Mouse (Mus musculus): Measurements from ENCODE around the gene Csf2rb2. TPM values are rescaled to one million over a fixed set of nuclear protein-coding genes. Genes with fewer than 3 reads are reported as not detected.
"Not testable (repeated sequence)": the region's sequence is repeated elsewhere in the genome, so short reads cannot be mapped to it uniquely, and the experiment has no call there.

Csf2rb2 gene
- polyA plus RNA-seq, 1 experiment from 2014 or later = 0.10 TPM

- H3K4me1 ChIP-seq (replicated peaks); H3K4me3 ChIP-seq (replicated peaks); ATAC-seq (ENCODE audit: insufficient number of reproducible peaks, insufficient read depth, low FRiP score, low TSS enrichment, low read depth); H3K4me2 ChIP-seq; H3K27ac ChIP-seq; H3K9ac ChIP-seq (replicated peaks); H3K27me3 ChIP-seq; H3K36me3 ChIP-seq; H3K9me3 ChIP-seq: not testable (repeated sequence)
- whole genome bisulfite sequencing = 84% methylated on average over 6 of the region's 6 CpGs
Observed at GRCm38 (mm10) chr15:78329972-78330371, 24.5 kb upstream of the Csf2rb2 start.

GRCm38 (mm10) chr15:78328520-78329097 is 23.1 kb upstream of the Csf2rb2 start:
- ATAC-seq (ENCODE audit: insufficient number of reproducible peaks, insufficient read depth, low FRiP score, low TSS enrichment, low read depth) = no peak
- Histone ChIP-seq H3K4me2 (no peak overlapping the region), H3K4me1 (replicated peaks) (no peaks in the 10 kb centered on the region; the same call in 1 of the 2 replicates), H3K27me3 (no peaks in the 10 kb centered on the region), H3K36me3 (no peaks in the 10 kb centered on the region), H3K27ac (no peak overlapping the region), H3K9ac (replicated peaks) (no peak overlapping the region), H3K9me3 (no peaks in the 10 kb centered on the region), H3K4me3 (replicated peaks) (no peak overlapping the region)
- 91% methylated on average over 3 of the region's 3 CpGs for WGBS

DNA sequence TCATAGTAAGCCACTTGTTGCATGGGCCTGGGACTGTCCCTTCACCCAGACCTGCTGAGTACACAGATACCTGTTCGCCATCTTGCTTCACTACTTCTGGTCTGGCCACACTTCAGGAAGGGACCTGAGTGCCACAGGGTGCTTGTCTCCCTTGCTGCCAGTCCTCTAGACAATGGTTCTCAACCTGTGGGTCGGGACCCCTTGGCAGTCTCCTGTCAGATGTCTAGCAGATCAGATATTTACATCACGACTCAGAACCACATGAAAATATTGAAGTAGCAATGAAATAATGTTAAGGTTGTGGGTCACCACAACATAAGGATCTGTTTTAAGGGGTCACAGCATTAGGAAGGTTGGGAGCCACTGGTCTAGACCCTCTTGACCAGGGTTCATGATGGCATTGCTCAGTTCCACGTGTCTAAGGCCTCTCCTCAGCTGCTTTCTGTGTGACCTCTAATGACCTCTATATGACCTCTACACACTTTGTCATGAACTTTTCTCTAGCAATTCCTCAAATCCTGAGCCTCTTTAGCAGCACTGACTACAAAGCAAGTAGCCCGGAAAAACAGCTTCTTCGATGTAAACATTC is 22.3 kb upstream of the Csf2rb2 start:
- H3K27ac ChIP-seq; H3K36me3 ChIP-seq; H3K4me1 ChIP-seq (replicated peaks); H3K4me2 ChIP-seq; H3K4me3 ChIP-seq (replicated peaks); ATAC-seq (ENCODE audit: insufficient number of reproducible peaks, insufficient read depth, low FRiP score, low TSS enrichment, low read depth); H3K9ac ChIP-seq (replicated peaks); H3K9me3 ChIP-seq; H3K27me3 ChIP-seq: not testable (repeated sequence)
- WGBS = 78% methylated on average over 6 of the region's 6 CpGs

DNA sequence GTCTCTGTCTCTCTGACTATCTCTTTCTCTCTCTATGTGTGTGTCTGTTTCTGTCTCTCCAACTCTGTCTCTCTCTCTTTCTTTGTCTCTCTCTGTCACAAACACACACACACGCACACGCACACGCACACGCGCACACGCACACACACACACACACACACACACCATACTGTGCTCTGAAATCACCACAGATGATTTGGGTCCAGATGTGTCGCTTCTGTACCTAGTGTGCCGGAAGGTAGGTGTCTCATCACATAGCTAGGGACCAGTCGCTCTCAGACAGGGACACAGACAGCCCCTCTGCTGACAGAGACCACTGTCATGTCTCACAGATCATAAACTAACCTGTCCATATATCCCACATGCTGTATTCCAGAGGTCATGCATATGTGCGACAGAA is 21.2 kb upstream of the Csf2rb2 start:
- H3K36me3 ChIP-seq = no peaks in the 10 kb centered on the region
- no peak overlapping the region for H3K4me2 ChIP-seq
- no peak overlapping the region for H3K27ac ChIP-seq
- H3K9me3 ChIP-seq = no peaks in the 10 kb centered on the region
- no peak for ATAC-seq (ENCODE audit: insufficient number of reproducible peaks, insufficient read depth, low FRiP score, low TSS enrichment, low read depth)
- H3K9ac ChIP-seq (replicated peaks) = no peak overlapping the region
- no peak overlapping the region for H3K4me3 ChIP-seq (replicated peaks)
- WGBS = 84% methylated on average over 10 of the region's 10 CpGs
- H3K27me3 ChIP-seq = no peaks in the 10 kb centered on the region
- H3K4me1 ChIP-seq (replicated peaks) = no peaks in the 10 kb centered on the region

- Histone ChIP-seq H3K4me2 (no peak within 1 kb of the TSS), H3K36me3 (no peaks in the 10 kb centered on the region), H3K4me3 (replicated peaks) (no peak within 1 kb of the TSS), H3K27ac (no peak within 1 kb of the TSS), H3K9ac (replicated peaks) (no peak within 1 kb of the TSS), H3K9me3 (no peaks in the 10 kb centered on the region), H3K27me3 (no peaks in the 10 kb centered on the region), H3K4me1 (replicated peaks) (no peaks in the 10 kb centered on the region)
- no peak for ATAC-seq (ENCODE audit: insufficient number of reproducible peaks, insufficient read depth, low FRiP score, low TSS enrichment, low read depth)
- 76% methylated on average over 11 of the region's 11 CpGs for WGBS
Observed at GRCm38 (mm10) chr15:78325671-78326339, 20.3 kb upstream of the Csf2rb2 start, which contains the start of gene Csf2rb. Gene Csf2rb (plus strand): TSS chr15:78325752.

DNA sequence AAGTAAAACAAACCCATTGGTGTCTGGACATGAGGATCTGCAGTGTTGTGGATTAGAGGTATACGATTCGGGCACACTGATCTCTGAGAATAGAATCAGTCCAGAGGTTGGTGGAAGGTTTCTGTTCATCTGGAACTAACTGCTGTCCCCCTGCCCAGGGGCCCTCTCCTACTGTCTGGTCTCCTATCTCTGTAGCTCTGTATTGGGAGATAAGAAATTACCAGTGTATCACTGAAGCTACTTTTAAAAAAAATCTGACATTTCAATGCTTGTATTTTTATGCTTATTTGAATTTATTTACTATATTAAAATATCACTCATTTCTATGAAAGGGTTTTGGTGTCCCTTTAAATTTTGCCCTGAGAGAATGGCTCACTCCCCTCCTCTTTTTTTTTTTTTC is 18.8 kb upstream of the Csf2rb2 start:
- no peak for ATAC-seq (ENCODE audit: insufficient number of reproducible peaks, insufficient read depth, low FRiP score, low TSS enrichment, low read depth)
- H3K4me2 ChIP-seq = no peak overlapping the region
- no peaks in the 10 kb centered on the region for H3K27me3 ChIP-seq
- 93% methylated on average over 2 of the region's 2 CpGs for WGBS
- H3K9me3 ChIP-seq = no peaks in the 10 kb centered on the region
- no peak overlapping the region for H3K4me3 ChIP-seq (replicated peaks)
- no peaks in the 10 kb centered on the region for H3K4me1 ChIP-seq (replicated peaks)
- H3K9ac ChIP-seq (replicated peaks) = no peak overlapping the region
- no peaks in the 10 kb centered on the region for H3K36me3 ChIP-seq
- H3K27ac ChIP-seq = no peak overlapping the region

- H3K4me3 ChIP-seq (replicated peaks) = no peak overlapping the region
- H3K36me3 ChIP-seq = no peaks in the 10 kb centered on the region
- H3K27me3 ChIP-seq = no peaks in the 10 kb centered on the region
- H3K9ac ChIP-seq (replicated peaks) = no peak overlapping the region
- 50% methylated on average over 1 of the region's 1 CpGs for WGBS
- ATAC-seq (ENCODE audit: insufficient number of reproducible peaks, insufficient read depth, low FRiP score, low TSS enrichment, low read depth) = no peak
- H3K9me3 ChIP-seq = no peaks in the 10 kb centered on the region
- H3K4me2 ChIP-seq = no peak overlapping the region
- H3K27ac ChIP-seq = no peak overlapping the region
- no peaks in the 10 kb centered on the region for H3K4me1 ChIP-seq (replicated peaks)
Observed at GRCm38 (mm10) chr15:78323366-78323765, 17.8 kb upstream of the Csf2rb2 start.

DNA sequence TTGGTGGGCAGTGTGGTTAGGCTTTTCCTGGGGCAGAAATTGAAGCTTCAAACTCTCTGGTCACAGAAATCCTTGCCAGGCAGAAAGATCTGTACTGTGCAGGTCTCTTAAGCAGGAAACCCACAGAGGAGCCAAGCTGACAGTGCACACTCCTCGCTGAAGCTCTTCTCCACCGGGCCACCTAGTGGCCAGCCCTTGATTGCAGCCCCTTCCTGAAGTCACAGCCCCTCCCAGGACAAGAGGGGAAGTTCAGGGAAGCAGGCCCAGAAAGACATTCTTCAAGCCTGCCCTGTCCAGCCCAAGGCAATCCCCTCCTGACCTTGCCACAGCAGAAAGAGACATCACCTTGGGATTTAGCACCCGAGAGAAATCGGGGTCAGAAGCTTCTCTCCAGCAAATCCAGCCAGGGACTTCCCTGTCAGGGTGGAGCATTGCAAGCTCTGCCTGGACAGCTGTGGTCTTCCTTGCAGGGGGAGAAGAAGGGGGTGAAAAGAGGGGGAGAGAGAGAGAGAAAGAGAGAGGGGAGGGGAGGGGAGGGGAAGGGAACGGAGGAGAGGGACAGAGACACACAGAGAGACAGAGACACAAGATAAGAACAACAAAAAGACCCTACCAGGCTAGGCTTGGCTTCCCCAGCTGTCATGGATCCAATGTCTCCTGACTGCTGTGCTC is 15.4 kb upstream of the Csf2rb2 start:
- Histone ChIP-seq H3K4me1 (replicated peaks) (no peaks in the 10 kb centered on the region), H3K36me3 (no peaks in the 10 kb centered on the region), H3K9ac (replicated peaks) (no peak overlapping the region), H3K4me2 (no peak overlapping the region), H3K4me3 (replicated peaks) (no peak overlapping the region), H3K27me3 (no peaks in the 10 kb centered on the region), H3K27ac (no peak overlapping the region), H3K9me3 (no peaks in the 10 kb centered on the region)
- peak; percentile 56; the same call in 1 of the 2 replicates for ATAC-seq (ENCODE audit: insufficient number of reproducible peaks, insufficient read depth, low FRiP score, low TSS enrichment, low read depth)
- 24% methylated on average over 5 of the region's 5 CpGs for WGBS

DNA sequence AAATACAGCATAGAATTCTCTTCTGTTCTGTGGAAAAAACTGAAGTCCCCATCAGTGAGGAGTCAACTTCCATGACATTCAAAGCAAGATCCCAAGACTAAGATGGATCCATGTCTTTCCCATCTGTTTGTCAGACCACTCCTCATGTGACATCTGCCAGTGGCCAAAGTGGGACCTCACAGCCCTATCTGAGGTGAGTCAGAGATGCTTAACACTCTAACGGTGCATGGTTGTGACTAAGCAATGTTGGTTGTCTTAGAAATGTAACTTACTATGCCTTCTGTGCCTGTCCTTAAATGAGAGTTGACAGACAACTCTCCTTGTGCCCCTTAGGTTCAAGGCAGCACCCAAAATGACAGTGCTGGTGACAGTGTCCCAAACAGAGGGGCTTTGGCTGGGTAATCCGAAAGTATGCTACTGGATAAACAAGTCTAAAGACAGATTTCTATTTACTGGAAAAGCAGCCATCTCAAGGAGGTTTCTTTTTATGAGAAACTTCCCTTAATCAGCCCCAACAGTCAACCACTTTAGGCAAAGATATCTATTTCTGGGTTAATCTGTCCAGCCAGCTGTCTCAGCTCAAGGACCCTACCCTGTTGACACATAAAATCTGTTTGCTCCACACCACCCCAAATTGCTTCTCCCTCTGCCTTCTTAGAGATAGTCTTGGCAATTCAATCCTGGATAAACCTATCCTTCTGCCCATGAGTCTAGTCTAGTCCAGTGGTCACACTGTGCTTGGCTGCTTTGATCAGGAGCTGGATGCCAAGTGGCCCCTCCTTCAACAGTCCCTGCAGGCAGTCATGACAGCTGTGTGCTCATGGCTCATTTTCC is 13.0 kb upstream of the Csf2rb2 start:
- not testable (repeated sequence) for H3K4me2 ChIP-seq; H3K27me3 ChIP-seq; H3K9ac ChIP-seq (replicated peaks); H3K4me1 ChIP-seq (replicated peaks); H3K4me3 ChIP-seq (replicated peaks); H3K36me3 ChIP-seq; ATAC-seq (ENCODE audit: insufficient number of reproducible peaks, insufficient read depth, low FRiP score, low TSS enrichment, low read depth); H3K9me3 ChIP-seq; H3K27ac ChIP-seq
- 70% methylated on average over 2 of the region's 2 CpGs for WGBS

- not testable (repeated sequence) for ATAC-seq (ENCODE audit: insufficient number of reproducible peaks, insufficient read depth, low FRiP score, low TSS enrichment, low read depth); H3K36me3 ChIP-seq
- WGBS = 82% methylated on average over 5 of the region's 5 CpGs
Observed at GRCm38 (mm10) chr15:78313659-78314058, 8.1 kb upstream of the Csf2rb2 start.

More at GRCm38 (mm10) chr15:78313659-78314058, 8.1 kb upstream of the Csf2rb2 start:
- not testable (repeated sequence) for H3K27ac ChIP-seq; H3K4me3 ChIP-seq (replicated peaks); H3K9ac ChIP-seq (replicated peaks); H3K27me3 ChIP-seq; H3K4me2 ChIP-seq; H3K4me1 ChIP-seq (replicated peaks); H3K9me3 ChIP-seq

All from limb, embryonic 12.5 days (tissue).